Mouse (Mus musculus) kidney, embryonic 16.5 days (tissue): ENCODE measurements around the gene Nfkb1. TPM values are rescaled to one million over a fixed set of nuclear protein-coding genes. Genes with fewer than 3 reads are reported as not detected.

Experiments used
- ATAC-seq: fragments of 200-750 bp; cut with Nextera tagmentation; 2 replicates; pipeline ENCODE4 v1.8.0; 2017; ENCODE audit warnings: moderate TSS enrichment; ENCODE audit not compliant: low FRiP score, low TSS enrichment
- H3K27ac ChIP-seq: fragments of 300-500 bp; sonication (generic); 2 replicates; pipeline ENCODE4 v1.5.1; 2014; ENCODE audit warnings: low read length
- H3K27me3 ChIP-seq: fragments of 300-500 bp; sonication (generic); 2 replicates; pipeline ENCODE4 v1.6.1; 2014; ENCODE audit warnings: low read length, control low read depth, mixed read lengths; ENCODE audit not compliant: insufficient read depth
- H3K36me3 ChIP-seq: fragments of 300-500 bp; sonication (generic); 2 replicates; pipeline ENCODE4 v1.6.1; 2014; ENCODE audit warnings: low read length, control low read depth, mixed read lengths; ENCODE audit not compliant: insufficient read depth
- H3K4me1 ChIP-seq: fragments of 300-500 bp; sonication (generic); 2 replicates; pipeline ENCODE4 v1.6.1; 2014; ENCODE audit warnings: low read length, control low read depth, mixed read lengths; ENCODE audit not compliant: insufficient read depth
- H3K4me2 ChIP-seq: fragments of 300-500 bp; sonication (generic); replicated peaks from 2 replicates; pipeline ENCODE4 v1.6.1; 2014; ENCODE audit warnings: low read depth, low read length
- H3K4me3 ChIP-seq: fragments of 300-500 bp; sonication (generic); 2 replicates; pipeline ENCODE4 v1.5.1; 2014; ENCODE audit warnings: mild to moderate bottlenecking, low read length
- H3K9ac ChIP-seq: fragments of 300-500 bp; sonication (generic); replicated peaks from 2 replicates; pipeline ENCODE4 v1.6.1; 2014; ENCODE audit warnings: low read length
- H3K9me3 ChIP-seq: fragments of 300-500 bp; sonication (generic); 2 replicates; pipeline ENCODE4 v1.6.1; 2016; ENCODE audit warnings: low read length, control low read depth
- WGBS: fragments of 180-500 bp; shearing (Covaris S2); extraction: QIAGEN DNeasy Blood & Tissue Kit; methylation state at CpG from one replicate; pipeline ENCODE4 v1.1.7; 2014; 5-methylcytosine and 5-hydroxymethylcytosine counted together
- polyA plus RNA-seq: library from polyadenylated mRNA; unstranded; fragments of >200 nt; fragmentation: Nextera tagmentation; extraction: Ambion mirVana; gene quantifications from 2 replicates; pipeline ENCODE4 v1.2.1, GENCODE M21; 2015

Gene Nfkb1
- polyA plus RNA-seq, 1 experiment from 2014 or later: 20.4 TPM

- H3K27ac ChIP-seq: no peak overlapping the region
- no peak for ATAC-seq
- H3K4me1 ChIP-seq: peaks cover 24% of the 10 kb centered on the region
- H3K27me3 ChIP-seq: no peaks in the 10 kb centered on the region
- no peaks in the 10 kb centered on the region; the same call in 1 of the 2 replicates for H3K9me3 ChIP-seq
- H3K9ac ChIP-seq: no peak overlapping the region
- H3K36me3 ChIP-seq: no peaks in the 10 kb centered on the region
- WGBS: 72% methylated on average over 7 of the region's 7 CpGs
- no peak overlapping the region for H3K4me2 ChIP-seq
- no peak overlapping the region for H3K4me3 ChIP-seq
Observed at GRCm38 (mm10) chr3:135673695-135674094, 17.7 kb downstream of the Nfkb1 start.

- H3K4me2 ChIP-seq: no peak overlapping the region
- H3K9ac ChIP-seq: no peak overlapping the region
- H3K9me3 ChIP-seq: no peaks in the 10 kb centered on the region; the same call in 1 of the 2 replicates
- no peaks in the 10 kb centered on the region for H3K36me3 ChIP-seq
- H3K4me3 ChIP-seq: no peak overlapping the region
- H3K4me1 ChIP-seq: peaks cover 24% of the 10 kb centered on the region
- no peak overlapping the region for H3K27ac ChIP-seq
- no peak for ATAC-seq
- WGBS: 89% methylated on average over 4 of the region's 4 CpGs
- no peaks in the 10 kb centered on the region for H3K27me3 ChIP-seq
Observed at GRCm38 (mm10) chr3:135673041-135673440, 18.3 kb downstream of the Nfkb1 start.

GRCm38 (mm10) chr3:135672135-135672534 lies 19.2 kb downstream of the Nfkb1 start:
- 72% methylated on average over 5 of the region's 5 CpGs for WGBS

GRCm38 (mm10) chr3:135670869-135671268 lies 20.5 kb downstream of the Nfkb1 start:
- Histone ChIP-seq H3K4me1 (peaks cover 22% of the 10 kb centered on the region), H3K4me3 (no peak overlapping the region), H3K27ac (no peak overlapping the region), H3K36me3 (peaks cover 4% of the 10 kb centered on the region; the same call in 1 of the 2 replicates), H3K27me3 (no peaks in the 10 kb centered on the region), H3K9me3 (no peaks in the 10 kb centered on the region; the same call in 1 of the 2 replicates), H3K4me2 (no peak overlapping the region), H3K9ac (no peak overlapping the region)
- no peak for ATAC-seq
- 74% methylated on average over 4 of the region's 4 CpGs for WGBS

More at GRCm38 (mm10) chr3:135672135-135672534, 19.2 kb downstream of the Nfkb1 start:
- no peak for ATAC-seq
- Histone ChIP-seq H3K4me3 (no peak overlapping the region), H3K4me1 (peaks cover 24% of the 10 kb centered on the region), H3K36me3 (peaks cover 2% of the 10 kb centered on the region; the same call in 1 of the 2 replicates), H3K27ac (no peak overlapping the region), H3K9me3 (no peaks in the 10 kb centered on the region; the same call in 1 of the 2 replicates), H3K27me3 (no peaks in the 10 kb centered on the region), H3K9ac (no peak overlapping the region), H3K4me2 (no peak overlapping the region)

GRCm38 (mm10) chr3:135667084-135667483 lies 24.3 kb downstream of the Nfkb1 start:
- no peak for ATAC-seq
- H3K9ac ChIP-seq: no peak overlapping the region
- H3K4me2 ChIP-seq: no peak overlapping the region
- H3K9me3 ChIP-seq: no peaks in the 10 kb centered on the region; the same call in 1 of the 2 replicates
- H3K4me3 ChIP-seq: no peak overlapping the region
- no peaks in the 10 kb centered on the region for H3K27me3 ChIP-seq
- 85% methylated on average over 3 of the region's 3 CpGs for WGBS
- H3K36me3 ChIP-seq: peaks cover 15% of the 10 kb centered on the region; the same call in 1 of the 2 replicates
- H3K27ac ChIP-seq: no peak overlapping the region
- no peaks in the 10 kb centered on the region for H3K4me1 ChIP-seq

GRCm38 (mm10) chr3:135665777-135666259 lies 25.5 kb downstream of the Nfkb1 start:
- no peak overlapping the region for H3K9ac ChIP-seq
- no peaks in the 10 kb centered on the region; the same call in 1 of the 2 replicates for H3K9me3 ChIP-seq
- H3K4me1 ChIP-seq: no peaks in the 10 kb centered on the region
- no peak overlapping the region for H3K4me2 ChIP-seq
- H3K27me3 ChIP-seq: no peaks in the 10 kb centered on the region
- no peak overlapping the region for H3K4me3 ChIP-seq
- no peak overlapping the region for H3K27ac ChIP-seq
- ATAC-seq: no peak
- H3K36me3 ChIP-seq: peaks cover 16% of the 10 kb centered on the region; the same call in 1 of the 2 replicates
- 82% methylated on average over 6 of the region's 6 CpGs for WGBS

- H3K4me2 ChIP-seq: no peak overlapping the region
- H3K27ac ChIP-seq: no peak overlapping the region
- H3K4me1 ChIP-seq: no peaks in the 10 kb centered on the region
- no peak for ATAC-seq
- no peaks in the 10 kb centered on the region for H3K27me3 ChIP-seq
- H3K9me3 ChIP-seq: no peaks in the 10 kb centered on the region
- no peak overlapping the region for H3K4me3 ChIP-seq
- 83% methylated on average over 15 of the region's 15 CpGs for WGBS
- H3K36me3 ChIP-seq: peaks cover 17% of the 10 kb centered on the region; the same call in 1 of the 2 replicates
- no peak overlapping the region for H3K9ac ChIP-seq
Observed at GRCm38 (mm10) chr3:135662139-135662864, 29.0 kb downstream of the Nfkb1 start.

GRCm38 (mm10) chr3:135661707-135662106 lies 29.6 kb downstream of the Nfkb1 start:
- Histone ChIP-seq H3K27me3 (no peaks in the 10 kb centered on the region), H3K4me3 (no peak overlapping the region), H3K27ac (no peak overlapping the region), H3K4me1 (no peaks in the 10 kb centered on the region), H3K9ac (no peak overlapping the region), H3K4me2 (no peak overlapping the region), H3K36me3 (peaks cover 15% of the 10 kb centered on the region; the same call in 1 of the 2 replicates), H3K9me3 (no peaks in the 10 kb centered on the region)
- WGBS: 84% methylated on average over 9 of the region's 9 CpGs
- no peak for ATAC-seq

- no peak for ATAC-seq
- no peaks in the 10 kb centered on the region for H3K27me3 ChIP-seq
Observed at GRCm38 (mm10) chr3:135658540-135659097, 32.7 kb downstream of the Nfkb1 start.

GRCm38 (mm10) chr3:135656156-135656555 lies 35.2 kb downstream of the Nfkb1 start:
- 90% methylated on average over 4 of the region's 4 CpGs for WGBS

More at GRCm38 (mm10) chr3:135658540-135659097, 32.7 kb downstream of the Nfkb1 start:
- no peak overlapping the region for H3K27ac ChIP-seq
- H3K9ac ChIP-seq: no peak overlapping the region
- H3K4me2 ChIP-seq: no peak overlapping the region
- peaks cover 16% of the 10 kb centered on the region; the same call in 1 of the 2 replicates for H3K36me3 ChIP-seq
- 86% methylated on average over 7 of the region's 7 CpGs for WGBS
- H3K4me1 ChIP-seq: 0 out of 2 replicates have a peak, but pooled peaks cover 3% of the 10 kb centered on the region
- no peak overlapping the region for H3K4me3 ChIP-seq
- H3K9me3 ChIP-seq: no peaks in the 10 kb centered on the region

More at GRCm38 (mm10) chr3:135656156-135656555, 35.2 kb downstream of the Nfkb1 start:
- Histone ChIP-seq H3K27me3 (no peaks in the 10 kb centered on the region), H3K9me3 (no peaks in the 10 kb centered on the region), H3K9ac (no peak overlapping the region), H3K36me3 (peaks cover 10% of the 10 kb centered on the region; the same call in 1 of the 2 replicates), H3K27ac (no peak overlapping the region), H3K4me1 (peaks cover 15% of the 10 kb centered on the region), H3K4me2 (no peak overlapping the region), H3K4me3 (no peak overlapping the region)
- no peak for ATAC-seq
